Mouse (Mus musculus): ENCODE measurements around the gene H60b.
"Not testable (repeated sequence)": the region's sequence is repeated elsewhere in the genome, so short reads cannot be mapped to it uniquely, and the experiment has no call there.

H60b gene

DNA sequence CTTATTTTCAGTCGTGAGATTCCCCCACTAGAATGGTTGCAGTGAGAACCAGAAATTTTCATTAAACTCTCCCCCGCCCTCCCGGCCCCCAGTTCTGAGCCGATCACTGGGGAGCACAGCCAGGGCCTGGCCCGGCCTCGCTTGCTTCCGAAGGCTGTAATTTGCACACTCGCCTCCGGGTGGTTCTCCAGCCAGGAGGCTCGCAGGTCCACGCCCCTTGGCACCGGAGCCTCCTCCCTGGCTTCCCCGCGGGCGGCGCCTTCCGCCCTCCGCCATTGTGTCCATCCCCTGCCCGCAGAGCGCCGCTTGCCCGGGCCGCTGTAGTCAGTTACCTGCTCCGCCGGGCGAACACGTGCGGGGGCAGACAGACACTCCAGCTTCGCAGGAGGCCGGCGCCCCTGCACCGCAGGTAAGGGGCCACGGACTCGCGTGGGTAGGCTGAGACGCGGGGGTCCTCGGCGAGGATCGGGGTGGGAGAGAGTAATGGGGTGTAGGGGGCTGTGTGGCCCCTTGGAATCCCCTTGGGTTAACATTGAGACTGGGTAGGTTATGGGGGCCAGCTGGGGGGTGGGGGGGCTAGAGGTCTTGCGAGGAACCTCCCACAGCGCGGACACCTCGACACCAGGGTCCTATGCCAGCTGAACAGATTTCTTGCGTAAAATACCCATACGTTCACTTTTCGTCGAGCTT is at the start of gene H60b, which contains the start of gene Raet1e:
Gene H60b (plus strand): TSS at position 277 of the 690 bp plus-strand sequence.
Gene Raet1e (plus strand): TSS at position 260 of the 690 bp plus-strand sequence.
- DNase-seq (ENCODE audit: low read depth, low spot score), result not testable (repeated sequence)

DNA sequence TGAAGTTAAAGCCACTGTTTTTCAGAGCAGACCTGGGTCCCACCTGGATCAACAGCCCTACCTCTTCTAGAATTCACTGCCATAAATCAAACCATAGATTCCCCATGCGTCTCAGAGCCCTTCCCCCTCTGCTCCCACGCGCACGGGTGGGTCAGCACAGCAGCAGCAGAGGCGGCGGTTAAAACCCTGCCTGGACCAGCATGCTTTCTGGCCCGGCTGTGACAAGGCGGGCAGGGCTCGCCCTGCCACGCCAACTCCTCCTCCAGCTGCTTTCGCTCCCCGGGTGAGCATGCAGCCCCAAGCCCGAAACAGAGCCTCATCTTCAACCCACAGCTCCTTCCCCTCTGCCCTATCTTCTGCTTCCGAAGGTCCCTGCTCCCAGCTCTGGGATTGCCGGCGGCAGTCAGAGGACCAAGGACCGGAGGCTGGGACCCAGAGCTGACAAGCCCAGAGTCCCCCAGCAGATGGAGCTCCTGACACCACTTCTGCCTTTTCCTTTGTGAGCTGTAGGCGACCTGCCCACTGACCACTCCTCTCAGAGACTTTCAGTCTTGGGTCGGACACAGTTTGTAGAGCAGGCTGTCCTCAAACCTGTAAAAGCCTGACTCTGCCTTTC is 17.6 kb upstream of the H60b start:
- DNase-seq (ENCODE audit: low read depth, low spot score), result no peak

DNA sequence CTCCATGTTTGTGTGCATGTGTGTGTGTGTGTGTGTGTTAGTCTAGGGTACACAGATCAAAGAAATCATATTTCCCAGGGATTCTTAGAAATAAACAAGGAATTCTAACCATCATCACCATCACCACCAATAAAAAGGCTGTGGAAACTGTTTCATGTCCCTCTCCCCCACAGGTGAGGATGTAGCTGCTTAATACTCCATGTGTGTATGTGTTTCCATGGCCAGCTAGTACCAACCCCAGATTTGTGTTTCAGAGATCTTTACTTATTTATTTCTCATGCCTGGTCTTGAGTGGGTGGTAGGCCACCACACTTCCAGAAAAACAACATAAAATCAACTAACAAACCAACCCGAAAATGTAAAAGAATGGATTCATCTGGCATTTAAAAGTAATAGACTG is 16.2 kb upstream of the H60b start:
- DNase-seq (ENCODE audit: low read depth, low spot score), result peak; percentile 63

DNA sequence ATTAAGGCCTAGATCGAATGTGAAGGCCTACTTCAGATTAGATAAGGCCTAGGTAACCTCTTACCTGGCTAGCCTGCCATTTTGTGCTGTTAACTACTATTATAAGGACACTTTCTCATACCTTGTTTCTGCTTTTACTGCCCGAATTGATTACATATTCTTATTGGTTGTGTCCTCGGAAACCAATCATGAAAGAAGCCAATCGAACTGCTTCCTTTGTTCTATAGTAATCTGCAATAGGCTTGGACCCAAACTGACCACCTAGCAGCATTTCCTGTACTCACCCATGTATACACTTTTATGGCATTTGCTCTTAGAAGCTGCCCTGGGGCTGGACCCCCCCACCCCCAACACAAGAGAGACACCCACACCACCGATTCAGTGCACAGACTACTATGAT is 15.5 kb upstream of the H60b start:
- DNase-seq (ENCODE audit: low read depth, low spot score), result no peak

DNA sequence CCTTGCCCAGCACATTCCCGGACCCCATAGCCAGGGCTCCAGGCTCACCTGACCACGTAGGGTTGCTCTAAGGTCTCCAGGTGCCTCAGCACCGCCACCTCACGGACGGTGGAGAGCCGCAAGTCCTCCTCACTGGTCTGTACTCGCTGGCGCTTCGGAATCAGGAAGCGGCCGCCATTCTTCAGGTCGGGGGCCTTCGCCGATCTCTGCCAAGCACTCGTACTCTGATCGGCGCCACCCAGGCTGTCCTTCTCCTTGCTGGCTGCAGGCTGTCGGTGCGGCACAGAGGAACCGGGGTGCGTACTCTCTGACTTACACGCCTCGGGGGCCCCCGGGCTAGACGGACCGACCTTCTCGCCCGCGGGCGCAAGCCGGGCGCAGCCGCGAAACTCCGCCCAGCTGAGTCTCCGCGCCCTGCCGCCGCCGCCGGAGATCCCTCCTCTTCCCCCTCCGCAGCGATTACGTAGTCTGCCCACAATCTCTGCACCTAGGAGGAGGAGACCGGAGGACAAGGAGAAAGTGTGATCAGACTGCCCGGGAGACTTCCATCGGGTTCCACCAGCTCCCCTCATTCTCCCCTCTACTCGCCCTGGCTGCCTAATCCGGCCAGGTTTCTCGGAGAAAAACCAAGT is 9.8 kb upstream of the H60b start:
- DNase-seq (ENCODE audit: low read depth, low spot score), result no peak

DNA sequence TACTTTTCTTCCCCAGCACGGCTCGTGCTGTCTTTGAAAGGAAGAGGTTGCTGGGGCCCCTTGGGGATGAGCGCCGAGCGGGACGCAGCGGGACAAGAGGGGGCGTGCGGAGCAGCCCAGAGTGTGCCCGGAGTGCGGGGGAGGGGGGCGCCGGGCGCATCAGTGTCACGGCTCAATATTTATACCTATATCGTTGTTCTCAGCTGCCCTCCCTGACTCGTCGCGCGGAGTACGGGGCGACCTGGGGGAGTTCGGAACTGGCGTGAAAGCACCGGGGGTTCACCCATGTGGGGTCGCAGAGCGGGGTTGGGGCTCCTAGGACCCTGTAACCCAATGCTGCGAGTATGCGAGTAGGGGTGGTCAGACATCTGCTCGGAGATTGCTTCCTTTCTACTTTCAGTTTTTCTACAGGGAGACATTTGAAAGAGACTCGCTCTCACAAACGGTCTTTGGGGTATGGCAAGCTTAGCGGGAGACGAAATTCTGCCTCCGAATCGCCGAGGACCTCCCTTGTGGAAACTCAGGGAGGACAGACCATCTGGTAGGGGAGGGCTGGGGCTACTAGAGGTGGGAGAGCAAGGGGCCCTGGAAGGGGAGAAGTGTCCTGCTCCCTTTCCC is 9.2 kb upstream of the H60b start, which contains the start of gene E030030I06Rik:
Gene E030030I06Rik (minus strand): TSS at position 198 of the 618 bp plus-strand sequence.
- DNase-seq (ENCODE audit: low read depth, low spot score), result no peak

DNA sequence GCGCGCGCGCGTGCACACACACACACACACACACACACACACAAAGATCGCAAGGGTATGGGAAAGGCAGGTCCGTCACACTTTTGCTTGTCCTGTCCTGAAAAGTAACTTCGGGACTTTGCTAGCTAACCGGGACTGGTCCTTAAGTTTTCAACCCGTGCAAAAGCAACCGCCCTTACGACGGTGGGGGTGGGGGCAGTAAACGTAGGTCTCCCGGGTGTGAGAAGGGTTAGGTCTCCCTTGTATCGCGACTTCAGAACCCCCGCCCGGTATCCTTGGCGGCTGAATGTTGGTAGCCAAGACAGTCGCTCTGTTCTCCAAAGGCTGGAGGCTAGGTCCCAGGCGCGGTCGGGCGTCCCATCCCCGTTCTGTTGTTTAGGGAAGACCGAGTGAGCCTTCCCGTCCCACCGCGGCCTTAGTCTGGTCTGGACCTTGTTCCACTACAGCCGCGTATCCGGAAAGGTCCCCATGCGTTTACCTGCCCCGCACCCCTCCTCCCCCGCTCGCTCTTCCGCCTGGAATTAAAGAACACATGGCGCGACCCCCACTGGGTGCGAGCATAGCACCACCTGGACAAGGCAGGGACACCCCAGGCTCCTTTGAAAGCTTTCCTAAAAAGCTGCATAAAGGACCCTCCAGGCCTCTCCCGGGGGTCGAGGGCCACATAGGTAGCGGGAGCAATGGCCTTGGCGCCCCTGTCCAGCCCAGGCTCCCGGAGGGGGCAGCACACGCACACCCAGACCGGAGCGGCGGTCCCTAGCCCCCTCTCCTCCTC is 8.5 kb upstream of the H60b start:
- DNase-seq (ENCODE audit: low read depth, low spot score), result no peak

DNA sequence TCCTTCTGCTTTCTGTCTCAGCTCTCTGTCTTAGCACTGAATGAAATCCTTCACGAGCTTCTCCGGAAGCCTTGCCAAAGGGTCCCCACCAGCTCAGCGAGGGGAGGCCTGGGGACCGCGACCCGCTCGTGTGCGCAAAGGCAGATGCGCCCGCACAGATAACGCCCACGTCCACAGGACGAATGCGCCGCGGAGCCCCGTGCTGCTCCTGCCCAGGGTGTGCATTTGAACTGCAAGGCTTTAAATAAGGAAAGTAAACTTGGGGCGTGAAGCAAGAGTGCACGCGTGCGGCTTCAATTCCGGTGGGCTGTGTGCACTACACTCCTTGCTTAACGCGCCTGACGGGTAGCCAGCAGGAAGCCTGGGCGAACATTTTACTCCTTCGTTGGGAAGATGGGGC is 7.8 kb upstream of the H60b start:
- DNase-seq (ENCODE audit: low read depth, low spot score), result no peak

DNA sequence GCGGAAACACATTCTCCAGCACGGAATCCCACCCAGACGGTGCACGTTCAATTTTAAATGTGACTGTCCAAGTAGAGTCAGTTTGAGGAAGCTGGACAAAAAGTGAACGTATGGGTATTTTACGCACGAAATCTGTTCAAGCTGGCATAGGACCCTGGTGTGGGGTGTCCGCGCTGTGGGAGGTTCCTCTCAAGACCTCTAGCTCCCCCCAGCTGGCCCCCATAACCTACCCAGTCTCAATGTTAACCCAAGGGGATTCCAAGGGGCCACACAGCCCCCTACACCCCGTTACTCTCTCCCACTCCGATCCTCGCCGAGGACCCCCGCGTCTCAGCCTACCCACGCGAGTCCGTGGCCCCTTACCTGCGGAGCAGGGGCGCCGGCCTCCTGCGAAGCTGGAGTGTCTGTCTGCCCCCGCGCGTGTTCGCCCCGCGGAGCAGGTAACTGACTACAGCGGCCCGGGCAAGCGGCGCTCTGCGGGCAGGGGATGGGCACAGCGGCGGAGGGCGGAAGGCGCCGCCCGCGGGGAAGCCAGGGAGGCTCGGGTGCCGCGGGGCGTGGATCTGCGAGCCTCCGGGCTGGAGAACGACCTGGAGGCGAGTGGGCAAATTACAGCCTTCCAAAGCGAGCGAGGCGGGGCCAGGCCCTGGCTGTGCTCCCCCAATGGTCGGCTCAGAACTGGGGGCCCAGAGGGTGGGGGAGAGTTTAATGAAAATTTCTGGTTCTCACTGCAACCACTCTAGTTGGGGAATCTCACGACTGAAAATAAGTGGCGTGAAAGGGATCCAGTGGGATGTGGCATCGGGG is 7.1 kb upstream of the H60b start:
- DNase-seq (ENCODE audit: low read depth, low spot score), result not testable (repeated sequence)

DNA sequence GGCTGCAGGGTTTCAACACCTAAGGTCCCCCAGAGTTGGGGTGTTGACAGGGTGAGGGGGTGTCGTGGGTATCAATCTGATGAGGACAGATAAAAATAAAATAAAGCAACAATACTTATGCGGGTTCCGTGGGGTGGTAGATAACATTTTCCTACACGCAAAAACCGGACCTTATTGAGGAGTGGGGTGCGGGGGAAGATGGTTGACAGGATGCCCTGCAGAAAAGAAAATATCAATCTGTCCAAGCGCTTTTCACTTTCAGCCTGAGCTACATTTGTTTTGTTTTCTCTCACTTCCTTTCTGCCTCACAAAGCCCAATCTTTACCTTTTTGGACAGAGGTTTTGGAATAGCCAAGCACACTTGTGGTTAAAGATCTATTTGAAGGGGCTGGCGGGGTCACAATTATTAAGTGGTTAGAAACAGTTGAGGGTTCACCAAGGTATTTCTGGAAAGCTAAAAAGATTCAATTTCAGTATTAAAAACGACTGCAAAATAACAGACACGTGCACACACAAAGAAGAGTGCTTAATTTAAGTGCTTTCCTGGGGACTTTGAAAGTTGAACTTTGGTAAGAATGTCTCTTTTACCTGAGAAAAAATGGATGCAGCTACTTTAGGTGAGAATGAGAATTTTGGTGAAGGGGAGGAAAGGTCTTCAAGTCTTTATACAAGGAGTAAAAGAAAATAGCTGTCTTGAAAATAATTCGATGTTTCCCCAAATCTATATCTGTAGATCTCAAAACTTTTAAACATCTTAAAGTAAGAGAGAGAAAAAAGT is 6.3 kb upstream of the H60b start:
- not testable (repeated sequence) for DNase-seq (ENCODE audit: low read depth, low spot score)

DNA sequence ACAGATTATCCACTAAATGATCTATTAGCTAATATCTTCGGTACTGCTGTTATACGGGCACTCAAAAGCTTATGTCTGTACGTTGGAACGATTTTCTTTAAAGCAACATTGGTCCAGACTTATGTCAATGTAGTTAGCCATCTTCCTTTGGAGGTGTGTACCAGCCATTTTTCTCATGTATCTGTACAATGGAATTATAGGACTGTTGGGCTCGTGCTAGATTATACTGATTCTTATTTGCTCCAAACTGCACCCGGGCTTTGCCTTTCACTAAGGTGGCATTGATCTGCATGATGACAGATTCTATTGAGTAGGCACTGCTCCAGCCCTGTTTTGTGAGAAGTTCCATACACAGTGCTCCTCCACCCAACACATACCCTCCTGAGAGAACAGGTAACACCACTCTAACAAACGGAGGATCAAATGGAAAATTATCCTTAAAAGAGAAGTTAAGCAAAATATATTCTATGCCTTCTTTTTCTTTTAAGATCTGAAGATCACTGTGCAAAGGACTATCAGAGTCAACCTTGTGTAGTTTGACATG is 5.2 kb upstream of the H60b start:
- DNase-seq (ENCODE audit: low read depth, low spot score), result not testable (repeated sequence)

DNA sequence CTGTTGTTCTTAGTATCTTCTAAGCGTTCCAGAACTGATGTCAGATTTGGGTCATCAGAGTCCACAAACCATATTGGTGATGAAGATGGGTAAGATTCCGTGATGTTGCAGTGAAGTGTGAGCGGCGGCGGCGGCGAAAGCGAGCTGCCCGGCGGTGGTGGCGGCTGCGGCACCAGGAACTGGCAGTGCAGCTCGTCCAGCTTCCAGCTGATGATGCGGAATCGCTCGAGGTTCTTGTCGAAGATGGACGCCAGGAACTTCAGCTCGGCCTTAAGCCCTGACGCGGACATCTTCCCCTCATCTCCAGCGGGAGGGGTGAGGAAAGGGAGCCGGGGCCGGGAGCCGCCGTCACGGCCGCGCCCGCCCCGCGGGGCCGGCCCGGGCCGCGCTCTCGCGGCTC is 4.3 kb upstream of the H60b start:
- not testable (repeated sequence) for DNase-seq (ENCODE audit: low read depth, low spot score)

DNA sequence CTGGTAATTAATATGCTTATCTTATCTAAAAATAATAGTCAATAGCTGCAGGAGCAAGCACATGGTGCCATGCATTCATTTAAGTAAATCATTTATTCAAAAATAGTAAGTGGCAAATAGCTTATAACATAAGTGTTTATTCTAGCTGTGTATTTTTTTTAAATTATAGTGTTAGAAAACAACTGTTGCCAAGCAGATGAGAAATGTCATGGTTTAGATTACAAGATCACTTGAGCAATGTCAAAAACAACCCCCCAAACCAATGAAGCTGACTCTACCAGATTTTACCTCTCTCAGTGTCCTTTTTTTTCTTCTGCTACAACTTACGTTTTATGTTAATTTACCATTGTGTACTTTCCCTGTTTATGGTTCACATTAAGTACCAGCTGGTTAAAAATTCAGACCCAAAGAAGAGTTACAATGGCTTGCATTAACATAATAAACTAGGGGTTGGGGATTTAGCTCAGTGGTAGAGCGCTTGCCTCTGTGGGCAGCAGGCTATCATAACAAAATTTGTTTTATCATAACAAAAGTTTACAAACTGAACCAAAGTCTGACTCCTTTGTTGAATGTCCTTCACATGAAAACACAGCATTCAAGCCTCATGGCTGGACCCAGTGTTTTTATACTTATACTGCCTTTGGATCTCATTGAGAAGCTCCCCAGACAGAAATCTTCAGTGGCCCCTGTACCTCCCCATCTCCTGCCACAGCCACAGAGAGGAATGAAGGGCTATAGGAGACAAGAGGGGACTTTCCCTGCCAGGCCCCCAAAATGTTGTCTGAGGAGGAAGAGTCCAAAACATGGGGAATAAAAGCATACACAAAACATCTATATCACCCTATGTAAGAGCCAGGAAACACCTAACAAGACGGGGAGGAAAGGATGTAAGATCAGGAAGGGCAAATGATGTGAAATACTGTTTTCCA is 3.3 kb upstream of the H60b start:
- no peak for DNase-seq (ENCODE audit: low read depth, low spot score)

DNA sequence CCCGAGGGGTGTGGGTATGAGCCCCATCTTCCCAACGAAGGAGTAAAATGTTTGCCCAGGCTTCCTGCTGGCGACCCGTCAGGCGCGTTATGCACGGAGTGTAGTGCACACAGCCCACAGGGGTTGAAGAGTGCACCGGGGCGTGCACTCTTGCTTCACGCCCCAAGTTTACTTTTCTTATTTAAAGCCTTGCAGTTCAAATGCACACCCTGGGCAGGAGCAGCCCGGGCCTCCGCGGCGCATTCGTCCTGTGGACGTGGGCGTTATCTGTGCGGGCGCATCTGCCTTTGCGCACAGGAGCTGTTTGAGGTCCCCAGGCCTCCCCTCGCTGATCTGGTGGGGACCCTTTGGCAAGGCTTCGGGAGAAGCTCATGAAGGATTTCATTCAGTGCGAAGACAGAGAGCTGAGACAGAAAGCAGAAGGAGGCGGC is 760 bp downstream of the H60b start:
- no peak for DNase-seq (ENCODE audit: low read depth, low spot score)

DNA sequence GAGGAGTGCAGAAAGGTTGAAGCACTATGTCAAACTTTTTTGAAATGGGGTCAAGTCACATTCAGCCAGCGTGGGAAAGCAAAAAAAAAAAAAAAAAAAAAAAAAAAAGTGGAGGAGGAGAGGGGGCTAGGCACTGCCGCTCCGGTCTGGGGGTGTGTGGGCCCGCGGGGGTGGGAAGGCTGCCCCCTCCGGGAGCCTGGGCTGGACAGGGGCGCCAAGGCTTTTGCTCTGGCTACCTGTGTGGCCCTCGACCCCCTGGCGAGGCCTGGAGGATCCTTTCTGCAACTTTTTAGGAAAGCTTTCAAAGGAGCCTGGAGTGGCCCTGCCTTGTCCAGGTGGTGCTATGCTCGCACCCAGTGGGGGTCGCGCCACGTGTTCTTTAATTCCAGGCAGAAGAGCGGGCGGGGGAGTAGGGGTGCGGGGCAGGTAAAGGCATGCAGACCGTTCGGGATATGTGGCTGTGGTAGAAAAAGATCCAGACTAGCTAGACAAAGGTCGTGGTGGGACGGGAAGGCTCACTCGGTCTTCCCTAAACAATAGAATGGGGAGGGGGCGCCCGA is 1.3 kb downstream of the H60b start:
- DNase-seq (ENCODE audit: low read depth, low spot score), result no peak

DNA sequence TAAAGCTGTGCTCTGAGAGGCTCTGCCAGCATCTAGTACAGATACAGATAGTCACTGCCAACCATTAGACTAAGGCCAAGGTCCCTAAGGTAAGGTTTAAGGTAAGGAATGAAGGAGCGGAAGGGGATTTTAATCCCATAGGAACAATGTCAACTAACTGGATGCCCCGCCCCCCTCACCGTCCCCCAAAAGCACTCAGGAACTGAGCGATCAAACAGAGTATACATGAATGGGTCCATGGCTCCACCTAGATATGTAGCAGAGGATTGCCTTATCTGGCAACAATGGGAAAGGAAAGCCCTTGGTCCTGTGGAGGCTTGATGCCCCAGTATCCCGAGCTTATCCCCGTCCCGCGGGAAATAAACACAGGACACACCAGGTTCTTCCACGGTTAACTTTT is 4.9 kb downstream of the H60b start:
- DNase-seq (ENCODE audit: low read depth, low spot score), result not testable (repeated sequence)

DNA sequence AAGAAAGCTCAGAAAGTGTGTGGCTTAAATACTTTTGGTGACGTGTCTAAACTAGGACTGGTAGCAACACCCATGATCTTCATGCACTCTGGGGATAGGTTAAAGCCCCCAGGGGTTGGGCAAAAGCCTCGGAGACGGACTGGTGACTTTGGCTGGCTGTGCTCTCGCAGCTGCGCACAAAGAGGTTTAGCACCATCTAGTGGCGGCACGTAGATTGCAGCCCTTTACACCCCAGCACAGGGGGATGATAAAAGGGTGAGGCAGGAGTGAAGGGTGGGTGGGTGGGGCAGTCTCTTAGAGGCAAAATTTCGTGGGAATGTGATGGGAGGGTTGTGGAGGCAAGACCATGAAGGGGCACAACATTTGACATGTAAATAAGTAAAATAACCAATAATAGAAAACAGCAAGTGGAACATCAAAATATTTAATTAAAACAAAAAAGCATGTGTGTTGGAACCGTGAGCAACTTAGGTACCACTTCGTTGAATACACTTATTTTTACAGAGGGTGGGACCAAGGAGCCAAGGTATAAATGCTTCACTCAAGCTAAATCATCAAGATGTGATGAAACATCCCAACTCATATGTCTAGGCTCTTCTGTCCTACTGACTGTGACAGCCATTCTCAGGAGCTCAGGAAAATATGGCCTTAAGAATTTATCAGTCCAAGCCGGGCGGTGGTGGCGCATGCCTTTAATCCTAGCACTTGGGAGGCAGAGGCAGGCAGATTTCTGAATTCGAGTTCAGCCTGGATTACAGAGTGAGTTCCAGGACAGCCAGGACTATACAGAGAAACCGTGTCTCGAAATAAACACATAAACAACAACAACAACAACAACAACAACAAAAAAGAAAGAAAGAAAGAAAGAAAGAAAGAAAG is 5.6 kb downstream of the H60b start:
- DNase-seq (ENCODE audit: low read depth, low spot score), result not testable (repeated sequence)
